In the genomic region with DNA sequence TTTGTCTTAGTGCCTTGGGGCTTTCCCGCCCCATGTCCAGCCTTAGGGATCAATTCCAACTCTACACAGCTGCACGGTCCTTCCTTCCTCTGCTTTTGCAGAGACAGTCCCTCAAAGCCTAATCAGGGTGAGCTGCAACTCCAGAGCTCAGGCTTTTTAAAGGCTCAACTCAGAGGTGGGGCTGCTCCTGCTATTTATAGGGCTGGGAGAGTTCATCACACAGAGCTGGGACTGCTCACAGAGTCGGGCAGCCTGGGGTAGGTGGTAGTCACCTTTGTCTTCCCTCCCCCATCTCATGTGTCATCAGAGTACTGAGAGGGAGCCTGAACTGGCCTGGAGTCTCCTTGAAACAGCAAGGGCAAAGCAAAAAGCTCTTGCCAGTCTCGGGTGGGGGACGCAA, we compare ENCODE assay signal across 9 mouse cellular contexts. TPM values are rescaled to one million over a fixed set of nuclear protein-coding genes. Genes with fewer than 3 reads are reported as not detected.
DNase-seq lines count a peak whose midpoint lies in the region; ATAC-seq lines count a peak whose summit lies in the region.
"Had no signal": no experiment of that assay in that cellular context is flagged by ENCODE, and none has a peak within 500 bp of the region (broad histone marks: within the 10 kb centered on the region; RNA-seq: fewer than 3 reads in every experiment).

No protein-coding gene starts in this region.

- peaks cover 91% of the 10 kb centered on the region for H3K4me1 ChIP-seq in megakaryocyte, embryonic 14.5 days
- peaks cover 55% of the 10 kb centered on the region for H3K4me1 ChIP-seq in hindbrain, embryonic 13.5 days (replicated peaks)
- H3K4me1 ChIP-seq in stomach, embryonic 14.5 days (ENCODE audit: control insufficient read depth, insufficient read depth, low read length), result peaks cover 27% of the 10 kb centered on the region

- H3K27ac ChIP-seq in hindbrain, embryonic 13.5 days, result peak overlapping the region; percentile 78
- H3K27ac ChIP-seq in stomach, embryonic 14.5 days (ENCODE audit: low read length), result peak overlapping the region; percentile 52; the same call in 1 of the 2 replicates

- H3K9me3 ChIP-seq in megakaryocyte, embryonic 14.5 days, result peaks cover 17% of the 10 kb centered on the region
- H3K9me3 ChIP-seq in hindbrain, embryonic 13.5 days, result no peaks in the 10 kb centered on the region
- no peaks in the 10 kb centered on the region for H3K9me3 ChIP-seq in stomach, embryonic 14.5 days (ENCODE audit: control insufficient read depth, low read depth, low read length)

- H3K9ac ChIP-seq in hindbrain, embryonic 13.5 days, result peak overlapping the region; percentile 51; the same call in 1 of the 2 replicates
- H3K9ac ChIP-seq in stomach, embryonic 14.5 days (replicated peaks; ENCODE audit: low read depth, low read length), result no peak overlapping the region

- ATAC-seq in megakaryocyte, adult 5-6 weeks (ENCODE audit: poor library complexity, severe bottlenecking), result no peak
- peak; percentile 25; the same call in 1 of the 2 replicates for ATAC-seq in hindbrain, embryonic 13.5 days (ENCODE audit: low FRiP score)
- no peak for ATAC-seq in stomach, embryonic 14.5 days (ENCODE audit: insufficient number of reproducible peaks, insufficient read depth, low FRiP score, low read depth)

- H3K4me3 ChIP-seq in megakaryocyte, embryonic 14.5 days (replicated peaks), result peak overlapping the region; percentile 57
- H3K4me3 ChIP-seq in hindbrain, embryonic 13.5 days, result no peak overlapping the region
- H3K4me3 ChIP-seq in stomach, embryonic 14.5 days (ENCODE audit: low read depth, low read length), result no peak overlapping the region

- peaks cover 3% of the 10 kb centered on the region for H3K27me3 ChIP-seq in megakaryocyte, embryonic 14.5 days (replicated peaks)
- H3K27me3 ChIP-seq in hindbrain, embryonic 13.5 days, result no peaks in the 10 kb centered on the region
- no peaks in the 10 kb centered on the region for H3K27me3 ChIP-seq in stomach, embryonic 14.5 days (ENCODE audit: control insufficient read depth, insufficient read depth, low read length)

- WGBS in hindbrain, embryonic 13.5 days, result 72% methylated on average over 5 of the region's 5 CpGs
- 58% methylated on average over 5 of the region's 5 CpGs for WGBS in stomach, embryonic 14.5 days

- no peak overlapping the region for H3K4me2 ChIP-seq in hindbrain, embryonic 13.5 days
- no peak overlapping the region for H3K4me2 ChIP-seq in stomach, embryonic 14.5 days (replicated peaks; ENCODE audit: low read depth, low read length)

- H3K36me3 ChIP-seq in megakaryocyte, embryonic 14.5 days (replicated peaks; ENCODE audit: low read length), result peaks cover 54% of the 10 kb centered on the region
- peaks cover 62% of the 10 kb centered on the region for H3K36me3 ChIP-seq in hindbrain, embryonic 13.5 days
- H3K36me3 ChIP-seq in stomach, embryonic 14.5 days (ENCODE audit: control insufficient read depth, insufficient read depth, low read length), result peaks cover 9% of the 10 kb centered on the region; the same call in 1 of the 2 replicates

- peak; percentile 62 for DNase-seq in adrenal gland, adult 2 months
- no peak for DNase-seq in adrenal gland, postnatal 25 days
- no peak for DNase-seq in cerebellum, postnatal 4 days (ENCODE audit: low spot score in 2 of 2)
- DNase-seq in yolk sac, embryonic 10.5 days (ENCODE audit: low spot score), result no peak
- DNase-seq: thymus, postnatal 4 days had no signal

RNA-seq across cellular contexts. Expression of gene Pik3c2b, which starts 22.8 kb away (rescaled TPM):
- 1 to 10 TPM; 4.6 to 6.5 TPM for total RNA-seq in adrenal gland, adult 2 months (2021)
- 6.5 and 7.2 TPM in 2 replicates for polyA plus RNA-seq in adrenal gland, adult 2 months (2012; rRNA removed)
- total RNA-seq in adrenal gland, postnatal 25 days (2021), result 7.9 and 8.3 TPM in 2 replicates
- polyA plus RNA-seq in megakaryocyte, embryonic 14.5 days (2012; ENCODE audit: insufficient read depth, low replicate concordance), result 0.56 and 0.73 TPM in 2 replicates
- 0.67 and 1.1 TPM in 2 replicates for total RNA-seq in megakaryocyte, adult 5-6 weeks (2015)
- 0.48 and 0.98 TPM in 2 replicates for total RNA-seq in megakaryocyte, adult 5-6 weeks (2017)
- 14.6 and 15.3 TPM in 2 replicates for polyA plus RNA-seq in hindbrain, embryonic 13.5 days (2015; fragmentation: Nextera tagmentation; extraction: Ambion mirVana)
- polyA plus RNA-seq in stomach, embryonic 14.5 days (2014; fragmentation: Nextera tagmentation; extraction: Ambion mirVana), result 10.7 and 13.8 TPM in 2 replicates

RNA-seq across cellular contexts. Expression of gene Mdm4, which starts 37.9 kb away (rescaled TPM):
- total RNA-seq in adrenal gland, adult 2 months (2021), result 10 to 100 TPM; 44.1 to 70.4 TPM
- 15.0 and 15.3 TPM in 2 replicates for polyA plus RNA-seq in adrenal gland, adult 2 months (2012; rRNA removed)
- 91.6 and 115 TPM in 2 replicates for total RNA-seq in adrenal gland, postnatal 25 days (2021)
- 7.3 TPM in 1 of 2 replicates, not detected in the other for polyA plus RNA-seq in megakaryocyte, embryonic 14.5 days (2012; ENCODE audit: insufficient read depth, low replicate concordance)
- total RNA-seq in megakaryocyte, adult 5-6 weeks (2015), result 66.6 and 69.0 TPM in 2 replicates
- 88.5 and 97.9 TPM in 2 replicates for total RNA-seq in megakaryocyte, adult 5-6 weeks (2017)
- 41.5 and 48.0 TPM in 2 replicates for polyA plus RNA-seq in hindbrain, embryonic 13.5 days (2015; fragmentation: Nextera tagmentation; extraction: Ambion mirVana)
- polyA plus RNA-seq in stomach, embryonic 14.5 days (2014; fragmentation: Nextera tagmentation; extraction: Ambion mirVana), result 69.7 and 71.6 TPM in 2 replicates
